Mouse (Mus musculus): ENCODE results near the gene Ccr4. TPM values are rescaled to one million over a fixed set of nuclear protein-coding genes. Genes with fewer than 3 reads are reported as not detected.

The Ccr4 gene
- not detected for total RNA-seq (2021)
- long read RNA-seq, experiment 1, result 0 reads
- long read RNA-seq, experiment 2, result 0 reads

GRCm38 (mm10) chr9:114504816-114505215, at the start of gene Ccr4:
Ccr4 (minus strand) TSS chr9:114504916.
- intact Hi-C loops (cut with DNase I; ENCODE audit: low total_unique reads), result no loop called here
- DNase-seq, result no peak

GRCm38 (mm10) chr9:114553828-114554227, 49.1 kb upstream of the Ccr4 start:
- DNase-seq, result no peak
- intact Hi-C loops (cut with DNase I; ENCODE audit: low total_unique reads), result no loop called here

GRCm38 (mm10) chr9:114550033-114550432, 45.3 kb upstream of the Ccr4 start:
- DNase-seq, result no peak
- intact Hi-C loops (cut with DNase I; ENCODE audit: low total_unique reads), result no loop called here

GRCm38 (mm10) chr9:114549117-114549516, 44.4 kb upstream of the Ccr4 start:
- intact Hi-C loops (cut with DNase I; ENCODE audit: low total_unique reads), result no loop called here
- DNase-seq, result no peak

- intact Hi-C loops (cut with DNase I; ENCODE audit: low total_unique reads), result no loop called here
- DNase-seq, result no peak
Observed at GRCm38 (mm10) chr9:114548496-114548895, 43.8 kb upstream of the Ccr4 start.

GRCm38 (mm10) chr9:114547643-114548077, 42.9 kb upstream of the Ccr4 start:
- intact Hi-C loops (cut with DNase I; ENCODE audit: low total_unique reads), result no loop called here
- no peak for DNase-seq

GRCm38 (mm10) chr9:114546765-114547164, 42.0 kb upstream of the Ccr4 start:
- intact Hi-C loops (cut with DNase I; ENCODE audit: low total_unique reads), result no loop called here
- DNase-seq, result no peak

GRCm38 (mm10) chr9:114544754-114545393, 40.2 kb upstream of the Ccr4 start:
- DNase-seq, result no peak
- intact Hi-C loops (cut with DNase I; ENCODE audit: low total_unique reads), result no loop called here

- no peak for DNase-seq
- intact Hi-C loops (cut with DNase I; ENCODE audit: low total_unique reads), result no loop called here
Observed at GRCm38 (mm10) chr9:114543882-114544753, 39.4 kb upstream of the Ccr4 start.

GRCm38 (mm10) chr9:114541279-114541741, 36.6 kb upstream of the Ccr4 start:
- DNase-seq, result no peak

GRCm38 (mm10) chr9:114538996-114539563, 34.4 kb upstream of the Ccr4 start:
- peak; percentile 38 for DNase-seq
- intact Hi-C loops (cut with DNase I; ENCODE audit: low total_unique reads), result no loop called here

More at GRCm38 (mm10) chr9:114541279-114541741, 36.6 kb upstream of the Ccr4 start:
- intact Hi-C loops (cut with DNase I; ENCODE audit: low total_unique reads), result no loop called here

GRCm38 (mm10) chr9:114536628-114537027, 31.9 kb upstream of the Ccr4 start:
- no peak for DNase-seq
- intact Hi-C loops (cut with DNase I; ENCODE audit: low total_unique reads), result no loop called here

GRCm38 (mm10) chr9:114534747-114535517, 30.2 kb upstream of the Ccr4 start:
- DNase-seq, result no peak
- intact Hi-C loops (cut with DNase I; ENCODE audit: low total_unique reads), result no loop called here

- intact Hi-C loops (cut with DNase I; ENCODE audit: low total_unique reads), result no loop called here
Observed at GRCm38 (mm10) chr9:114533848-114534247, 29.1 kb upstream of the Ccr4 start.

GRCm38 (mm10) chr9:114531276-114531675, 26.6 kb upstream of the Ccr4 start:
- no peak for DNase-seq
- intact Hi-C loops (cut with DNase I; ENCODE audit: low total_unique reads), result no loop called here

More at GRCm38 (mm10) chr9:114533848-114534247, 29.1 kb upstream of the Ccr4 start:
- DNase-seq, result no peak

GRCm38 (mm10) chr9:114528680-114529048, 23.9 kb upstream of the Ccr4 start:
- DNase-seq, result no peak
- intact Hi-C loops (cut with DNase I; ENCODE audit: low total_unique reads), result no loop called here

GRCm38 (mm10) chr9:114527992-114528679, 23.4 kb upstream of the Ccr4 start:
- intact Hi-C loops (cut with DNase I; ENCODE audit: low total_unique reads), result no loop called here
- peak; percentile 31 for DNase-seq

GRCm38 (mm10) chr9:114527085-114527484, 22.4 kb upstream of the Ccr4 start:
- intact Hi-C loops (cut with DNase I; ENCODE audit: low total_unique reads), result no loop called here
- peak; percentile 54 for DNase-seq

- DNase-seq, result no peak
- intact Hi-C loops (cut with DNase I; ENCODE audit: low total_unique reads), result no loop called here
Observed at GRCm38 (mm10) chr9:114526581-114526980, 21.9 kb upstream of the Ccr4 start.
